Mouse (Mus musculus): Measurements from ENCODE around the gene Sh3pxd2a. TPM values are rescaled to one million over a fixed set of nuclear protein-coding genes. Genes with fewer than 3 reads are reported as not detected.

Sh3pxd2a gene
- total and polyA plus RNA-seq, 3 experiments: 3.9 to 11.3 TPM; not detected in 1

- TF ChIP-seq USF1 (IDR thresholded peaks at IDR 0.05; ENCODE audit: low read depth, low read length): no peak
Observed at GRCm38 (mm10) chr19:47463206-47463605, 995 bp downstream of the Sh3pxd2a start (continued).

DNA sequence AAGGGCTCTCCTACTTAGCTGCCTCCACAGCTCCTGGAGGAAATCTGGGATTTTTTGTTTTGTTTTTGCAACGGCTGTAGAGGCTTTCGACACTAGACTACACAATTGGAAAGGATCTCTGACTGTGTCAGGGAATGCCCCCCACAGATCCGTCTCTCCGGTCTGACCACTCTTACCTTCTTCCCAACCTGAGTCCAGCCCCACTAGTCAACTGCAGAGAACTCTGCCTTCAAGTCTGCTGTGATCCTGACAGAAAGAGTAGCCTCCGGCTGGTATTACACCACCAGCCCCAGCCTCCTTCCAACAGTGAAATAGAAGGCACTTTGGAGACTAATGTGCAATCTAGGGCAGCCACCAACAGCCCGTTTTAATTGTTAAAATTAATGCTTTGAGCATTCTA is 1.5 kb downstream of the Sh3pxd2a start:
- H3K36me3 ChIP-seq (ENCODE audit: control insufficient read depth in 1 of 2, insufficient read depth in 2 of 2, low read length in 2 of 2): no peaks in the 10 kb centered on the region
- no peaks in the 10 kb centered on the region for H3K9me3 ChIP-seq (replicated peaks; ENCODE audit: insufficient read depth, low read length)
- no peaks in the 10 kb centered on the region for H3K79me2 ChIP-seq (ENCODE audit: control insufficient read depth, insufficient read depth, low read length, poor library complexity)
- H3K27me3 ChIP-seq (ENCODE audit: control insufficient read depth in 1 of 2, insufficient read depth in 2 of 2, low read length in 2 of 2): no peaks in the 10 kb centered on the region
- no peaks in the 10 kb centered on the region for H3K4me1 ChIP-seq (ENCODE audit: control insufficient read depth in 1 of 2, insufficient read depth in 2 of 2, low read length in 2 of 2)
- no peak overlapping the region for H3K27ac ChIP-seq (ENCODE audit: control insufficient read depth, low read depth, low read length)
- H3K4me3 ChIP-seq (ENCODE audit: control insufficient read depth in 1 of 2, insufficient read depth in 1 of 2, low read depth in 2 of 2, low read length in 2 of 2): no peak overlapping the region
- no peak for TF ChIP-seq GATA1 (IDR thresholded peaks at IDR 0.05; ENCODE audit: low read depth, low read length)
- no peak for TF ChIP-seq ELF1 (IDR thresholded peaks at IDR 0.05; ENCODE audit: low read depth, low read length)
- TF ChIP-seq UBTF (IDR thresholded peaks at IDR 0.05; ENCODE audit: borderline replicate concordance, insufficient read depth, low read depth, low read length): no peak
- TF ChIP-seq ZMIZ1 (IDR thresholded peaks at IDR 0.05; ENCODE audit: low read depth, low read length): no peak
- TF ChIP-seq JUND (IDR thresholded peaks at IDR 0.05; ENCODE audit: low read depth, low read length): no peak
- no peak for TF ChIP-seq RCOR1 (IDR thresholded peaks at IDR 0.05; ENCODE audit: low read depth, low read length)
- TF ChIP-seq TAL1 (IDR thresholded peaks at IDR 0.05; ENCODE audit: low read length): no peak
- TF ChIP-seq ZC3H11A (IDR thresholded peaks at IDR 0.05; ENCODE audit: low read depth, low read length): no peak
- no peak overlapping the region for H3K9ac ChIP-seq (ENCODE audit: control insufficient read depth, low read depth, low read length, poor library complexity, severe bottlenecking)
- DNase-seq (ENCODE audit: low read depth, low spot score): no peak

GRCm38 (mm10) chr19:47461838-47462237 is 2.4 kb downstream of the Sh3pxd2a start:
- no peaks in the 10 kb centered on the region for H3K4me1 ChIP-seq (ENCODE audit: control insufficient read depth in 1 of 2, insufficient read depth in 2 of 2, low read length in 2 of 2)
- no peaks in the 10 kb centered on the region for H3K36me3 ChIP-seq (ENCODE audit: control insufficient read depth in 1 of 2, insufficient read depth in 2 of 2, low read length in 2 of 2)
- H3K9me3 ChIP-seq (replicated peaks; ENCODE audit: insufficient read depth, low read length): no peaks in the 10 kb centered on the region
- H3K27ac ChIP-seq (ENCODE audit: control insufficient read depth, low read depth, low read length): no peak overlapping the region
- TF ChIP-seq ZC3H11A (IDR thresholded peaks at IDR 0.05; ENCODE audit: low read depth, low read length): no peak
- TF ChIP-seq MYB (IDR thresholded peaks at IDR 0.05; ENCODE audit: low read depth, low read length): no peak
- TF ChIP-seq TBP (IDR thresholded peaks at IDR 0.05; ENCODE audit: low read depth, low read length): no peak
- no peak for TF ChIP-seq JUND (IDR thresholded peaks at IDR 0.05; ENCODE audit: low read depth, low read length)
- no peak for TF ChIP-seq TCF12 (IDR thresholded peaks at IDR 0.05; ENCODE audit: low read depth, low read length)
- TF ChIP-seq MXI1 (IDR thresholded peaks at IDR 0.05; ENCODE audit: low read depth, low read length): no peak
- no peaks in the 10 kb centered on the region for H3K79me2 ChIP-seq (ENCODE audit: control insufficient read depth, insufficient read depth, low read length, poor library complexity)
- no peak overlapping the region for H3K4me3 ChIP-seq (ENCODE audit: control insufficient read depth in 1 of 2, insufficient read depth in 1 of 2, low read depth in 2 of 2, low read length in 2 of 2)
- H3K9ac ChIP-seq (ENCODE audit: control insufficient read depth, low read depth, low read length, poor library complexity, severe bottlenecking): no peak overlapping the region
- no peaks in the 10 kb centered on the region for H3K27me3 ChIP-seq (ENCODE audit: control insufficient read depth in 1 of 2, insufficient read depth in 2 of 2, low read length in 2 of 2)
- DNase-seq (ENCODE audit: low read depth, low spot score): no peak

DNA sequence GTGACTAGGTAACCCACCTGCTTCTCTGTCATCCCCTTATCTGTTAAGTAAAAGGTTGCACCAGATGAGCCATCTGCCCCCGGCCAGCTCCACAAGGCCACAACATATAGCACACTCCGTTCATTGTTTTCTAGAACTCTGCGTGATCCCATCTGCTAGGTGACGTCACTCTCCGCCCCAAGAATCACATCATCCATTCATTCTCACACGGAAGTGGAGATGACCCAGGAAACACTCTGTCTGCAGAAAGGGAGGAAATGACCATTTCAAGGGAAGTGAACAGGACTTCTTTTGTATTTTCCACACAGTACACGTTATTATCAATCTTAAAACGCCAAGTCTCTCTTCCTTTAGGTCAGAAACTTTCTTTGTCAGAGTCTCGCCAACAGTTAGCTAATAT is 2.8 kb downstream of the Sh3pxd2a start:
- Histone ChIP-seq H3K9me3 (replicated peaks; ENCODE audit: insufficient read depth, low read length) (no peaks in the 10 kb centered on the region), H3K27me3 (ENCODE audit: control insufficient read depth in 1 of 2, insufficient read depth in 2 of 2, low read length in 2 of 2) (no peaks in the 10 kb centered on the region), H3K79me2 (ENCODE audit: control insufficient read depth, insufficient read depth, low read length, poor library complexity) (no peaks in the 10 kb centered on the region), H3K27ac (ENCODE audit: control insufficient read depth, low read depth, low read length) (no peak overlapping the region), H3K4me1 (ENCODE audit: control insufficient read depth in 1 of 2, insufficient read depth in 2 of 2, low read length in 2 of 2) (no peaks in the 10 kb centered on the region), H3K9ac (ENCODE audit: control insufficient read depth, low read depth, low read length, poor library complexity, severe bottlenecking) (no peak overlapping the region), H3K4me3 (ENCODE audit: control insufficient read depth in 1 of 2, insufficient read depth in 1 of 2, low read depth in 2 of 2, low read length in 2 of 2) (no peak overlapping the region), H3K36me3 (ENCODE audit: control insufficient read depth in 1 of 2, insufficient read depth in 2 of 2, low read length in 2 of 2) (no peaks in the 10 kb centered on the region)
- DNase-seq (ENCODE audit: low read depth, low spot score): no peak
- no peak for TF ChIP-seq CHD1 (IDR thresholded peaks at IDR 0.05; ENCODE audit: low read depth, low read length)
- no peak for TF ChIP-seq ZKSCAN1 (IDR thresholded peaks at IDR 0.05; ENCODE audit: low read depth, low read length)
- TF ChIP-seq BHLHE40 (IDR thresholded peaks at IDR 0.05; ENCODE audit: borderline replicate concordance, low read depth, low read length): no peak
